Mouse (Mus musculus) G1E (cell line): ENCODE data around the gene L3mbtl1.

Experiments used
- CTCF ChIP-seq: IDR thresholded peaks from 2 replicates; pipeline ENCODE4 v1.5.1; 2012; ENCODE audit warnings: low read depth, low read length, inconsistent platforms, mixed read lengths
- GATA1 ChIP-seq: IDR thresholded peaks from 2 replicates; pipeline ENCODE4 v1.6.1; 2012; ENCODE audit warnings: borderline replicate concordance, low read length, inconsistent platforms, mixed read lengths

DNA sequence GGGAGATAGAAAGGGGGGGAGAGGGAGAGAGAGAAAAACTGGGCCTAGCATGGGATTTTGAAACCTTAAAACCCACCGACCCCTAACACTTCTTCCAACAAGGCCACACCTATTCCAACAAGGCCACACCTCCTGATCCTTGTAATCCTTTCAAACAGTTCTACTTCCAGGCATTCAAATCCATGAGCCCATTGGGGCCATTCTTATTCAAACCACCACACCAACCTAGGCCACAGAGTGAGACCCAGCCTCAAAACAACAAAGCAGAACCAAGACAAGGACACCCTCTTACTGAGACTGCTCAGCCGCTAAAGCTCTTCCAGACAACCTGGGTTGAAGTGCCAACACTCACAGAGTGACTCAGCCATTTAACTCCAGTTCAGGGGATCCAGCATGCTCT, 7.5 kb downstream of the L3mbtl1 start:
- no peak for TF ChIP-seq CTCF
- no peak for TF ChIP-seq GATA1
